Mouse (Mus musculus): ENCODE results near the gene Slc29a1.
A peak's percentile ranks its signal among the peaks of the same experiment; 100 is the strongest.

The Slc29a1 gene

DNA sequence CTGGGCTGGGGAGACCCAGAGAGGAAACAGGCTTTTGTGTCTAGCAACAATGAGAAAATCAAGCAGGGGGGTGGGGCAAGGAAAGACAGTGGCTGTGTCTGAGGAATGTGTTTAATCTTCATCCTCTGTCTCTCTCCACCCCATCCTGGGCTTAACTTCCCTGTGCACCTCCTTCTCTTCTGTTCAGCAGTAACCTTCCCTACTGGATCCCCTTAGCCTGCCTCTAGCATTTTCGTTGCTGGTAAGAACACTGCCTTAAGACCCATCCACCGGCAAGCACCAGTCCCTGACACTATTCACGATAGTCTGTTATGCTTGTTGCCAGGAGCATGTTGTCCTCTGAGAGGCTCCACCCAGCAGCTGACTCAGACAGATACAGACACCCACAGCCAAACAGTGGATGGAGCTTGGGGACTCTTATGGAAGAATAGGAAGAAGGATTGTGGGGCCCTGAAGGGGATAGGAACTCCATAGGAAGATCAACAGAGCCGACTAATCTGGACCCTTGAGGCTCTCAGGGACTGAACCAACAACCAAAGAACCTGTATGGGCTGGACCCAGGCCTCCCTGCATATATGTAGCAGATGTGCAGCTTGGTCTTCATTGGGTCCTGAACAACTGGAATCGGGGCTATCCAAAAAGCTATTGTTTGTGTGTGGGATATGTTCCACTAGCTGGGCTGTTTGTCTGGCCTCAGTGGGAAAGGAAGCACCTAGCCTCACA, 10.9 kb upstream of the Slc29a1 start:
- no peak for DNase-seq

DNA sequence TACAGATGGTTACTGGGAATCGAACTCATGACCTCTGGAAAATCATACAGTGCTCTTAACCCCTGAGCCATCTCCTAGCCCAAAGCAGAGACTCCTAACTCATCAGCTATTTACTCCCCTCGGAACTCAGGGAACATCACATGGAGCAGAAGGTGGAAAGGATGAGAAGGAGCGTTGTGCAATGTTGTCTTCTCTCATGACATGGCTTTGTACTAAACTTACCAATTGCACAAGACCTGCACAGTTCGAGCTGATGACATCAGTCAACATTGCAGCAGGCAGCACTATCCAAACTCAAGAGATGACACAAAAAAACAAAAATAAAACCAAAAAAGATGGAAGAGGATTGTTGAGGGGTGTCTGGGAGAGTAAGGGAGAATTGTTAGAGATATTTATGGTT, 9.0 kb upstream of the Slc29a1 start:
- DNase-seq: no peak

DNA sequence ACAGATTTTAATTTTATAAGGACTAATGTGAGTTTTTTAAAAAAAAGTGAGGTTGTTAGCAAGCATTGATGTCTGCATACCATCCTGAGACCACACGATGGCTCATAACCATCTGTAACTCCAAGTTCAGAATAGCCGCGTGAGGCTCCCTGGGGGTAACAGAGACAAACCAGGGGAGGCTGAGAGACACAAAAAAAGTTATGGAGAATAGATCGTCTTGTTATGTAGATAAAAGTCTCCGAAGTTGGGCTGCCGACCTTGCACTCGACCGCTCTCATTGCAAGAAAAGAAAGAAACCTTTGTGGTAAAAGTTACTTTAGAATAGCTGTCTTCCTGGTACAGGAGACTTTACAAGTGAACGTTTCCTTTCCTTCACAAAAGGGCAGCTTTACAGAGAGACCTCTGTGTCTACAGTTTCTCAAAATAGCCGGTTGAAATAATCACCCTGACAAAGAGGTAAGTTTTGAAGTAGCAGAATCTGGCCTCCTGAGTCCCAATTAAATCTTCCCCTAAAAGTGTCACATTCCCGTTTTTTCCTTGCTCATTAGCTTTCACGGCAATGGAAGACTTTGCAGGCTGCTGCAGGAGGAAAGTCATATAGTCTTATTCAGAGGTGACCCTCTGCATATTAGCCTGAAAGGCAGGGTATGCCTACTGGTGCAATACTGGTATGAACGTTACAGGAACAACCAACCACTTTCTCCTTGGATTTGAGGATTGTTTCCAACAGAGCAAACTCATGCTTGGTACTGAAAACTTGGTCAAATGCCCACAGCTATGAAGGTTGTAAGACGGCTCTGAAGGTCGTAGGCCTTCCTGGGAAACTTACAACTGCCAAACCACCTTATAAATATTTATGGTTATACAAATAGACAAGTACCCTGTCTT, 7.8 kb upstream of the Slc29a1 start:
- no peak for DNase-seq

DNA sequence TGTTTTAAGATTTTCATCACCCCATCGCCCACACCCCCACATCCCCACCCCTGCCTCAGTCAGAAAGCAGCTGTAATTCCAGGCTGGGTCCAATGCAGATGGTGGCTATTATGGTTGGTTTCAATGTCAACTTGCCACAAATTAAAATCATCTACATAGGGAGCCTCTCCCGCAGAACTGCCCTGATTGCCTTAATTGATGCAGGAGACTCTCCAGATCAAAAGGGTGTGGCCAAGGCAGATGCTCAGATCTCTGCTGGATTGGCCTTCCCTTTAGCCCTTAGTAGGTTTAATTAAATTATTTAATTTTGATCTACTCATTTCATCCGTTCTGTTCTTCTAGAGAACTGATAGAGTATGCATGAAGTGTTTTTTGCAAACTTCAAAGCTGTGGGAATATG, 3.6 kb upstream of the Slc29a1 start:
- DNase-seq: no peak

DNA sequence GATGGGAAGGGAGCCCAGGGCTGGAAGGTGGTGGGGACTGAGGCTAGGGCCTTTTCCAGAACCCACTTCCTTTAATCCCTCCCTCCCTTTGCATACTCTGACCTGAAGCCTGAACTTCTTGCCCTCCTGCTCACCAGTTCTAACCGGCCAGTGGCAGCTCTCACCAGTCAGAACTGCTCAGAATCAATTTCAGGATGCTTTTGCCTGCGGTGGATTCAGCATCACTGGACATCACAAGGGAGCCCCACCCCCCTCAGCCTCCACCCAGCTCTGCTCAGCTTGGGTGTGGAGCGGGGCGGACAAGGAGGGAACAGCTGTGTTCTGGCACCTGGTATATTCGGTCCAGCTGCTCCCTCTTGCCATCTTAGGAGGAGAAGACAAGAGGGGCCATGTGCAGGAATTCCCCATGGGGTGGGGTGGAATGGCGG, 2.5 kb upstream of the Slc29a1 start, which contains the start of gene Mymx:
Mymx (minus strand) TSS at position 226 of the 428 bp plus-strand sequence.
- DNase-seq: no peak

DNA sequence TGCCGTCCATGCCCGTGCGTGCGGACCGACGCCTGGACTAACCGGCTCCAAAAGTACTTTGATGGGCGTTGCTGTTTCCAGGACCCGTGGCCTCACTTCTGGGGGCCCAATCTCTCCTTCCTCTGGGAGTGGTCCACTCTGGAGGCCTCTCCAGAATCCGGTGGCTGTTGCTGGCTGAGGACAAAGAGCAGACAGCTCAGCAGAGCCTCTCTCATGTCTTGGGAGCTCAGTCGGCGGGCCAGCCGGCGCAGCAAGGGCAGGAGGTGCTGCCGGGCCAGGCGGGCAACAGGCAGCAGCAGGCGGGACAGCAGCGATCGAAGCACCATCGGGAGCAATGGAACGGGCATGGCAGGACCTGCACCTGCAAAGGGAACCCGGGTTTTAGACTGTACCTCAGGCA, 1.9 kb upstream of the Slc29a1 start:
- DNase-seq: no peak

DNA sequence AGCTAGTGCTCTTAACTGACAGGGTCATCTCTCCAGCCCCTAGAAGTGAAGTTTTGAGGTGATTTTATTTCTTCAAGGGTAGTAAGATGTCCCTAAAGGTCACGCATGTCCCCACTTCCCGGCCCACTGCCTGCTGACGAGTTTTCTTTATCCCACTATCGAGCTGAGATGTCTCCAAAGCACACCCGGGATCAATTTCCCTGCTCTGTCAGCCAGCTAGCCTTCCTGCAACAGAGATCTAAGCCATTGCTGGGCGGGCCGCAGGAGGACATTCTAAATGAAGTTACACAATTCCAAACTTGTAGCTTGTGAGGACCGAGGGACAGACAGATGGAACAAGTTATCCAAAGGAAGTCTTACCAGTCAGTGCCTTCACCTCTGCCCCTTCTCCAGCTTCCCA, 861 bp upstream of the Slc29a1 start:
- no peak for DNase-seq

DNA sequence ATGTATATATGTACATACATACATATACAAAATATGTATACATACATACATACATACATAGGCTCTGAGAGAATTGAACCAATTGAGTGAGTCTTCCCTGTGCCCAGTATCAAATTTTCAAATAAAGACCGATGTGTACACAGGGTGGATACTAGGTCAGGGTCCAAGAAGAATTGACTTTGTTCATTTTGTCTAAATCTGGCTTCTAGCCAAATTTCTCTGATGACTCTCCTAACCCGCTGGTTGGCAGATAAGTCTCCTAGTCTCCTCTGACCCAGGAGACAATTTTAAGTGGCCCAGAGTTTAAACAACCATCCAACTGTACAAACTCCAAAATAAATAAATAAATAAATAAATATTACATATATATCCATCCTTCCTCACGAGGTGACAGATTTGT, 515 bp downstream of the Slc29a1 start:
- DNase-seq: no peak

DNA sequence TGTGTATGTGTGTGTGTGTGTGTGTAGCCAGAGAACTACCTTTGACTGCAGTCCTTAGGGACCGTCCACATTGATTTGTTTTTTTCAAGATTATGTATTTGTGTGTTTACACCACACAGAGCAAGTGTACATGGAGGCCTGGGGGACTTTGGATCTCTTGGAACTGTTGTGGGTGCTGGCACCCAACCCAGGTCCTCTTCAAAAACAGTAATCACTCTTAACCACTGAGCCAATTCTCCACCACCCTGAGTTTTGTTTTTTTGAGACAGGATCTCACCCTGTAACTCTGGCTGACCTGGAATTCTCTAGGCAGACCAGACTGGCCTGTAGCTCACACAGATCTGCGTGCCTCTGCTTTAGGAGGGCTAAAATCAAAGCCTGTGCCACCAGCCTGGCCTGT, 1.0 kb downstream of the Slc29a1 start:
- no peak for DNase-seq

DNA sequence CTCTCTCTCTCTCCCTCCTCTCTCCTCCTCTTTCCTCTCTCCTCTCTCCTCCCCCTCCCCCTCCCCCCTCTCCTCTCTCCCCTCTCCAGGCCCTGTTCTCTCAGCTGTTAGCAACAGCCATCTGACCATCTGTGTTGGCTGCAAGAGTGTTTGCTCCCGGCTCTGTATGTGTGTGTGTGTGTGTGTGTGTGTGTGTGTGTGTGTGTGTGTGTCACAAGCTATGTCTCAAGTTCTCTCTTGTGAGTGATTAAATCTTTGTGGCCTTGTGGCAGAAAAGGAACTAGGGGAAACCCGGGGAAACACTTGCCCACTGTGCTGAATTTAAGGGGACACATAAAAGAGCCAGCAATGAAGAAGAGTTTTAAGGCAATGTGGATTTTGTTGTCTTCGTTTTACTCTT, 1.6 kb downstream of the Slc29a1 start:
- DNase-seq: no peak

DNA sequence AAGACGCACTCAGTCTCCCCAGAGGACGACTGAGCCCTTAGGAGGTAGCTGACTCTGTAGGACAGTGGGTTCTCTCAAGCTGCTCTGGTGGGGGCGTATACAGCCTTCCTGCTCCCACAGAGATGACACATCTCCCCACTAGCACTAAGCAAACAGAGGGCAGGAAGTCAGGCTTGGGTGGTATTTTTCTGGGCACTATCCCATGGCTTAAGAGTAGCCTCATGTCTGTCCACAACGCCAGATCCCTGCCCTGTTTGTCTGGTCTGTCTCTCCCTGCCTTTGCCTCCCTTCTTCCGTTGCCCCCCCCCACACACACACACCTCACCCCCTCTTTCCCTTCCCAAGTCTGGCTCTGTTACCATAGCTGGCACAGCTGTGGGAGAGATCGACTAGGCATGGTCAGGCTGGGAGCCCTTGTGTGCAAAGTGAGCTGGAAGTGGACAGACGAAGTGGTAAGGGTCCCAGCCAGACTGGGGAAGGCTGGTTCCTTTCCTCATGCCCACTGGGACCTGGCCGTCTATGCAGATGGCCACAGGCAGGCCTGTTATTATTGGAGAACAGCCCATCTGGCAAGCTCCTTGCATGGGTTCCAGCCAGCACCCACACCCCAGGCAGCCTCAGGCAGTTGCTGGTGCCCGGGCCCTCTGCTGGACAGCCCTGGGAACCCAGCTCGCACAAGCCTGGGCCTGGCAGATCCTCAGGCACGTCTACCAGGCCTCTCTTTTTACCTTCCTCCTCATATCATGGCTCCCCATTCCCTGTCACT, 2.6 kb downstream of the Slc29a1 start:
- peak; percentile 62 for DNase-seq

DNA sequence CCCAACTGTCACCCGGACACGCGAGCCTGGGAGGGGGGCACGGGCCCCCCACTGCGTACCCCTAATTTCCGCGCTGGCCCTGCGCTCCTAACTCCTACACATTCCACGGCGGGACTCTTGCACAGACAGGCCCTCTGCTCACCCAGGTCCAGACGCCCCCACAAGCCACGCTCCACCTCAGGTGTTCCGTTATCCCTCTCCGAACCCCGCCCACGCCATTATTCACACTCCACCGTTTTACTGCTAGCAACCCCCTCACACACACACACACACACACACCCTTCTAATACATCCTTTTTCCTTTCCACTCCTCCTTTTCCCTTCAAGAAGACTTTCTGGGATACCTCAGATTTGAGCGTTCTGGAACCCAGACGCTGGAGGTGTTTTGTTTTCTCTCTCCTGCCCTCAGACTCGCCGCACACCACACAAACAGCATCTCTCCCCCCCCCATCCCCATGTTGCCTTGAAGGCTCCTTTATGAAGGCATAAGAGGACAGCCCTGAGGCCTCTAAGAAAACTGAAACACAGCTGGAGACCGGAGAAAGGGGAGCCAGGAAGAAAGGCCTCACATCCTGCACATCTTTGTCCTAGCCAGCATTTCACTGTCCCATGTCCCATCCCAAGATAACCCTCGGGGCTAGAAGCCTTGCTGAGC, 3.5 kb downstream of the Slc29a1 start:
- peak; percentile 43 for DNase-seq

DNA sequence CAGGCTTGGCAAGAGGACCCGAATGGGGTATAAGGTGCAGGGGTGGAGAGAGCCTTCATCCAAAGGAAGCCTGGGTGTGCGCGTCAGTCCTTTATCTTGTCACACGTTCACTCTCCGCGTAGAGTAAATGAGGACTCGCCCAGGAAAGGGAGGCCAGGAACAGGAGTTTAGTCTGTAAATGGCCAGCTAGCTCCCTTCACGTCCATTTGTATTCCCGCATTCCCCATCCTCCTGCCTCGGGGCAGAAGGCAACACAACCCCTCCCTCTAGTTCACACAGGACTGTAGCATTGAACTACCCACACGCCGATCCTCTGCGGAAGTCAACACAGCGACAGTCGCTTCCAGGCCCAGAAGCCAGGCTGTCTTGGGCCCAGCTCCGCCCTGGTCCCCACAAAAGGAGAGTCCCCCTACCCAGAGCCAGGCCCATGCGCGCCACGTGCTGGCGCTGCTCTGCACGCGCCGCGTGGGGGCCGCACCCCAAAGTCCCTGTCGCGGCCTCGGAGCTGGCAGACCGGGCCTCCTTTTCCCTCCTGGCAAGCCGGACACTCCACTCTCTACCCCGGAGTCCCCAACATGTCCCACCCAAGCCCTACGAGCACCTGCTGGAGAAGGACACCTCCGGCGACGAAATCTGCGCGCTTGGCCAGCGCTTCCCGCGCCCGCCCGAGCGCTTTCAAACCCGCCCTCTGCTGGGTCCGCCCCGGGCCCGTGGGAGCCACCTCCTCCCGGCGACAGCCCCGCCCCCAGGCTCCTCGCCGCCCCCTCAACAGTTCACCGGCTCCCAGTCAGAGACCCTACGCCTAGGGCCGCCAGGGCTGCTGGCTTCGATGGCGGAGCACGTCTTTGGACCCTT, 4.3 kb downstream of the Slc29a1 start:
- DNase-seq: peak; percentile 62

DNA sequence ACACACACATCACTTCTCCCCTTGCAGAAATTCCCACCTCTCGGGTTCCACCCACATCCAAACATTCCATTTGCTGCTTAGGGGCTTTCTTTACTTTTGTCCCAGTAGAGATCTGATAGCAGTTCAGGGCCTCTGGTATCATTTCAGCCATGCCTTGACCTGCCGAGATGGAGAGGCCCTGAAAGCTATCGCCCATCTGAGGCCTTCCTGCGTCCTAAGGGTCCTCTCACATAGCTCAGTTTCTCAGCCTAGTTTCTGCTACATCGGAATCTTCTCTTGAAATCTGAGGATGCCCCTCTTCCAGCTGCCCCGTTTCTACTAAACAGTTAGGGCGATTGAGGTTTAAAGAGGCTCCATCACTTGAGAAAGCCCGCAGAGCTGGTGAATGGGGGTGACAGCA, 5.2 kb downstream of the Slc29a1 start:
- no peak for DNase-seq

DNA sequence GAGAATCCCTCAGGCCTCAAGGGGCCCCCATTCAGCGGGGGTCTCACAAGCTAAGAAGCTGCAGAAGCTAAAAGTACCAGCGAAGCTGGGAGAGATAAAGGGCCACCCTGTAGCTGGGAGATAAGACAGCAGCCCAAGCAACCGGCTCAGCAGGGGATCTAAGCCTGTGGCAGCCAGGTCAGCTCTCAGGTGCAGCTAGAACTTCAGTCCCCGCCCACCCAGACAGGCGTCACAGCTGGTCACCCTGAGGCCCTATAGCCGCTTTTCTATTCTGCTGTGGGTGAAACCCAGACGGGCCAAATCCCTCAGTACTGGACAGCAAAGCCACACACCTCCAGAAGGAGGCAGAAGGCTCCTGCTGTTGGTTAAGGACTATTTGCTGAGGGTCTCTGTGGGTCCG, 5.9 kb downstream of the Slc29a1 start:
- DNase-seq: no peak

DNA sequence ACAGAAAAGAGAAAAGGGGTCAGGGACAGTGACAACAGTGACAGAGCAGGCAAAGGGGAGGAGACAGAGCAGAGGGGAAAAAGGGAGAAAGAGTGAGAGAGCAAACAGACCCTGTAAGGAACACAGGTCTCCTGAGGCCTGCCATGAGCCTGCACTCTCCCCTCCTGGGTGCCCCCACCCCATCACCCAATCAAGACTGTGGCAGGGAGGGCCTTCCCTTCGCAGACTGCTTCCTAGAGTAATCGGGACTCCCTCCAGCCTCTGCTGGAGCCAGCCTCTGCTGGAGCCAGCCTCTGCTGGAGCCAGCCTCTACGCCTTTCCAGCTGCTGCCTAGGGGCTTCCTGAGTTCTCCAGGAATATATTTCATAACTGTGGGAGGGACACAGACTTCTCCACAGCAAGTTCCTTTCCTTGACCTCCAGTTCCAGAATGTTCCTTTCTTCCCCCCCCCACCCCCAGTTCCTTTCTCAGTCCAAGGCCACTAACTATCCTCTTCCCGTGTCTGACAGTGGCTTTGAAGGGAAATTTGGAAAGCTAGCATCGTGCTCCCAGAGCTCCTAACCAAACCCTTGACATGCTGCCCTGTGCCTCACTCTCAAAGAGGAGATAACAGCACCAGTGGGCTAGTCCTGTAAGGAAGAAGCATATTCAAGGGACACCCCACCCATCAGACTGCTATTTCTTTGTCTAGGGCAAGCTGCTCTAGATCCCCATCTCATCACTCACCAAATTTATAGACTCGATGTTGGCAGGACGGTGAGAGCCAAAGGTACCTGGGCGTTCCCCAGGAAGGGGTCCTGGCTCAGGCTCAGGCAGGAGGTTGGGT, 6.6 kb downstream of the Slc29a1 start:
- DNase-seq: no peak

DNA sequence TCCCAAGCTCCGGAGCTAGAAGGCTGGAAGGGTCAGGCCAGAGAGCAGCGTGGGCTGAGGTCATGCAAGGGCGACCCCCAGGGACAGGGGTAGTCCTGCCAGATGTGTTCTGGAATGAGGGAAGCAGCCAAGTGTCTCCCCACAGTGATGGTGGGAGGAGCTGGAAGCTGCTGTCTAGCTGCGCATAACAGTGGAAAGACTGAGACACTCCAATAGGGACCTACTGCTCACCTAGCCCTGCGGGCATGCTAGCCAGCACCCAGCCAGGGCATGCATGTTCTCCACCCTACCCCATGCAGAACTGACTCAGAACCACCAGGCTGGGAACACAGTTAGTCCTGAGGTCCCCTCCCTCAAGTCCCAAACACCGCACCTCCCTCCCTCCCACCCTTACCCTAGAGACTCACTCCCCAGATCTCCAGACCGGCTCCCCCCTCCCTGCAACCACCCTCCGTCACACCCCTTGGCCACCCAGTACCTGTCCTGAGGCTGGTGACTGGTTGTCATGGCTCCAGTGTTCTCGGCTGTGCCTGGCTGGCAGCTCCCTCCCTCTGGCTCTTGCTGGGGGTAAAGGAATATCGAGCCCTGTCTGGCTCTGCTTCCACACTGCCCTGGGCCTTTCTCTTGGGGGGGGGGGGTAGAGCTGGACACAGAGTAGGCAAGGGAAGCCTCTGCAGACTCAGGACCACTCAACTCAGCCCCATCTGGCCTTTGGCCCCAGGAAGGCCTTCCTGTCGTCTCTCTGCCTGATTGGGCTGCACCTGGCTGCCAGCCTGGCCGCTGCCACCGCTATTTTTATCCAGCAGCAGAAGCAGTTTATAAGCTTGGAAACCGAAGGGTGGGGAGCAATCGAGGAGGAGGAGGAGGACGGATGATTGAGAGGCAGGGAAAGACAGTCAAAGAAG, 7.5 kb downstream of the Slc29a1 start:
- DNase-seq: no peak

DNA sequence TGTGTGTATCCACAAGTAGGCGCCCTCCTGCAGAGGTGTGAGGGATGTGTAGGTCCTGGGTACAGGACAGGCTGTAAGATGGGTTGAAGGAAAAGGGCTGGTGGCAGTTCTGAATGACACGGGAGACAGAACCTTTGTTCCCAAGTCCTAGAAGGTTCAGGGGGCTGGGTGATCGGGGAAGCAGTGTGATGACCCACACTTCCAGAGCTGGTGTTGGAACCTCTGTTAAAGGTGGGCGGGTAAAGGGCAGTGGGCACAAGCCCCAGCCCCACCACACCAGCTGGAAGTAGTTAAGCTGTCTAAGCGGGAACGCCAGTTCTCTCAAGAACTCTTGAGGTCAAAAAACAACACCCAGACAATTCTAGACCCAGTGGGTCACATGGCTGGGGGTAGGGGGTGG, 9.0 kb downstream of the Slc29a1 start:
- no peak for DNase-seq

DNA sequence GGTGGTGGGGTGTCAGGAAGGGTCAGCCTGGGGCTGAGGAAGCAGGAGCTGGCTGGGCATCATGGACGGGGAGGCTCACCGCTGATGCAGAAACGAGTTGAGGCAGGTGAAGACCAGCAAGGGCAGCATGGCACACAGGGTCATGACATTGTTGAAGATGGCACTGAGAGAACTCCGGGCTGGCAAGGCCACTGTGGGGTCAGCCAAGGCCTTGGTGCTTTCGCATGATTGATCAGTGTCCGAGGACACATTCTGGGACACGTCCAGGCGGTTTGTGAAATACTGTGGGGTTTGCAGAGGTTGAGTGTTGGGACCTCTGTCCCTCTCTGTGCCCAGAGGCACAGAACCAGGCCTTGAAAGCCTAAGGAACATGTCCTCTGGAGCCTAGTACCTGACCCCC, 9.6 kb downstream of the Slc29a1 start:
- no peak for DNase-seq

DNA sequence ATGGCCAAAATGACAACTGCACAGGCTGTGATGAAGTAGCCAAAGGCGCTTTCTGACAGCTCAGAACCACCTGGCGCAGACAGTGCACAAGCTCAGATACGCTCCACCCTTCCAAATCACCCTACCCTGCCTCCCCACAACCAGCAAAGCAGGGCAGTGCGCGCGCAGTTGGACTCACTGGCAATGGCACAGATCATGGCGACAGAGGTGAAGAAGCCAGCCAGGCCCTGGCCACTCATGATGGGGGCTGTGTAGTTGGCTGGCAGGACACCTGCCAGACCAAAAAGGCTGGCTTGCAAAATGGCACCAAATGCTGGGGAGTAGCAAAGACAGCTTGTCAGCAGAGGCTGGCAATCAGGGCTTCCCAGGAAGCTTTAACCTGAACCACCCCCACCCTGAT, 10.2 kb downstream of the Slc29a1 start:
- no peak for DNase-seq
